Mouse (Mus musculus): Measurements from ENCODE around the gene Clptm1. TPM values are rescaled to one million over a fixed set of nuclear protein-coding genes. Genes with fewer than 3 reads are reported as not detected.

The Clptm1 gene
- total and polyA plus RNA-seq, 3 experiments = 61.7 to 74.9 (median 70.1) TPM

DNA sequence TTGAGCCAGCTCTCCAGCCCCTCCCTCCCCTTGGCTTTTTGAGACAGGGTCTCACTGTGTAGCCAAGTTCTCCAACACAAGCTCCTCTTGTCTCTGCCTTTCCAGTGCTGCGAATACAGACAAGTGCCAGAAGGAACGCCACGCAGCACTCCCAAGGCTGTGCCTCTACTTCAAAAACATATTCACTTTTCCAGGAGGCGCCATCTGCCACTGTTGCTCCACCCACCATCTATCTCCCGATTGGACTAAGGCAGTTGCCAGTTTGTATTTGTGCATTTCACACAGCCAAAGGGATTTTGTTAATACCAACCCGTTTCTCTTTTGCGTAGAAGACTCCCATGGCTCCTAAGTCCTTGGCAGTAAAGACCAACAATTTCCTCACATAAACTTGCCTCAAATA lies 44.0 kb downstream of the Clptm1 start:
- H3K36me3 ChIP-seq (ENCODE audit: control insufficient read depth, insufficient read depth, low read length) = no peaks in the 10 kb centered on the region
- intact Hi-C loops (cut with DNase I) = no loop called here
- H3K9ac ChIP-seq (ENCODE audit: low read depth, low read length) = no peak overlapping the region
- no peak for DNase-seq
- no peaks in the 10 kb centered on the region for H3K27me3 ChIP-seq (ENCODE audit: control insufficient read depth, insufficient read depth, low read length)
- no peaks in the 10 kb centered on the region for H3K4me1 ChIP-seq (ENCODE audit: control insufficient read depth, insufficient read depth, low read length)
- TF ChIP-seq POLR2A (IDR thresholded peaks at IDR 0.05; ENCODE audit: insufficient read depth, low read depth, low read length) (no peak), EP300 (IDR thresholded peaks at IDR 0.05; ENCODE audit: insufficient read depth, low read depth, low read length) (no peak), CTCF (IDR thresholded peaks at IDR 0.05) (no peak)
- WGBS = 93% methylated on average over 7 of the region's 7 CpGs
- no peaks in the 10 kb centered on the region for H3K79me2 ChIP-seq (replicated peaks; ENCODE audit: control insufficient read depth, insufficient read depth, low read length)
- H3K27ac ChIP-seq = no peak overlapping the region
- H3K4me3 ChIP-seq = no peak overlapping the region

DNA sequence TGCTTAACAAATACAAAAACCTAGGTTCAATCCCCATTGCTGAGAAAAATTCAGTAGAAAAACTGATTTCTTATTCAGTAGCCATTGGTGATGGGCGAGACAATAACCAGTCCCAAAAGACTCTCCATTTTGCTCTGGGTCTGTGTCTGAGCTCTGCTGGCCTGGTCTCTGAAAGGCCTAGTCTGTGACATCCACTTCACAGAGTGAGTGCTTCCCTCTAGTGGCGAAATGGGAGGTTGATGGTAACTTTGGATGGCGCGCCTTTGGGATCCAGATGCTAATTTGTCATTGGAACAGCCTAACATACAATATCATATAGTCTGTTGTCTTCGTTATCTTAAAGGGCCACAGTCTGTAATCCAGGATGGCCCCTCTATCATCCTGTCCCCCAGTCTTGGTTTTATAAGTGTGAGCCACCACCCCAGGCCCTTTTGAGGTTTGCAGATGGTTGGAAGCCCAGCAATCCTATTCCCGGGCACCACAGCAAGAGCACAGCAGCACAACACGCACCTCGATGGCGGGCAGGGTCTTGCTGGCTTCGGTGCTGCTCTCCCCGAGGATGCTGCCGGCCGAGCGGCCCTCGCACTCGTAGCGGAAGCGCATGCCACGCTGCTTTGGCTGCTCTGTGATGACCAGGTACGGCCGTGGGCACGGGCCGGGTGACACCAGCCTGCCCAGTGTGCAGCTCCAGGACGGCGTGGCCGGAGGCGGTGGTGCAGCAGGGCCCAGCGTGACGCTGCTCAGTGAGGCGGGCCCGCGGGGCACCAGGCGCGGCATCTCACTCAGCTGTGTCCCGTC lies 45.6 kb downstream of the Clptm1 start:
- H3K27me3 ChIP-seq (ENCODE audit: control insufficient read depth, insufficient read depth, low read length) = no peaks in the 10 kb centered on the region
- no peaks in the 10 kb centered on the region for H3K79me2 ChIP-seq (replicated peaks; ENCODE audit: control insufficient read depth, insufficient read depth, low read length)
- no peak overlapping the region for H3K4me3 ChIP-seq
- DNase-seq = peak; percentile 63 to 67
- intact Hi-C loops (cut with DNase I) = loop anchor here (1.0 to 2.0 kb wide), 3 partner anchors 28 to 214 kb away; no protein-coding TSS in a partner anchor
- no peaks in the 10 kb centered on the region for H3K4me1 ChIP-seq (ENCODE audit: control insufficient read depth, insufficient read depth, low read length)
- 0 out of 2 replicates have a peak overlapping the region, but pooled peaks have one; percentile 19 for H3K9ac ChIP-seq (ENCODE audit: low read depth, low read length)
- 0 out of 2 replicates have a peak, but pooled peaks have one; percentile 69 for TF ChIP-seq EP300 (IDR thresholded peaks at IDR 0.05; ENCODE audit: insufficient read depth, low read depth, low read length)
- TF ChIP-seq POLR2A (IDR thresholded peaks at IDR 0.05; ENCODE audit: insufficient read depth, low read depth, low read length) = no peak
- TF ChIP-seq CTCF (IDR thresholded peaks at IDR 0.05) = peak; percentile 96; the same call in 1 of the 2 replicates
- no peak overlapping the region for H3K27ac ChIP-seq
- WGBS = 27% methylated on average over 35 of the region's 35 CpGs
- no peaks in the 10 kb centered on the region for H3K36me3 ChIP-seq (ENCODE audit: control insufficient read depth, insufficient read depth, low read length)

DNA sequence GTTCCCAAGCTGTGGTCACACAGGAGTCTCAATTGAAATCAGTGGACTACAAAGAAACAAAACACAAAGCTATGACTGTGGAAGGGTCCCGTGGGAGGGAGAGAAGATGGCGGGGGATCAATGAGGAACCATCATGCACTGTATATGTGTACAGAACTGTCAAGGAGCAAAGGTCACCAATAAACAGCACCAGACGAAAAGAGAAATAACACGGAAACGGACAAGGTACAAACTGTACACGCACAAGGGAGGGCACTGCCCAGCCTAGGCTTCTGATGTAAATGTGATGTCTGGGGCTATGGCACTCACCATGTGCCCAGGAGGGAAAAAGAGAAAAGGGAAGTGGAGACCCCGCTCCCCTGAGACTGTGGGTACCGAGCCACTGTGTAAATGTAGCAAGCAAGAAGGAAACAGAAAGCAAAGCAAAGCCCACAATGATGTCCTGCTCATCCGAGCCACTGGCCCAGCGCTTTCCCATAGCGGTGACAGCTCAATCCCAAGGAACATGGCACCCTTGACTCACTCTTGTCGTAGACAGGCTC lies 49.7 kb downstream of the Clptm1 start:
- Histone ChIP-seq H3K79me2 (replicated peaks; ENCODE audit: control insufficient read depth, insufficient read depth, low read length) (no peaks in the 10 kb centered on the region), H3K27me3 (ENCODE audit: control insufficient read depth, insufficient read depth, low read length) (no peaks in the 10 kb centered on the region), H3K4me3 (no peak overlapping the region), H3K9ac (ENCODE audit: low read depth, low read length) (no peak overlapping the region), H3K27ac (no peak overlapping the region), H3K4me1 (ENCODE audit: control insufficient read depth, insufficient read depth, low read length) (no peaks in the 10 kb centered on the region), H3K36me3 (ENCODE audit: control insufficient read depth, insufficient read depth, low read length) (no peaks in the 10 kb centered on the region)
- intact Hi-C loops (cut with DNase I) = no loop called here
- DNase-seq = no peak
- WGBS = 86% methylated on average over 12 of the region's 12 CpGs
- TF ChIP-seq POLR2A (IDR thresholded peaks at IDR 0.05; ENCODE audit: insufficient read depth, low read depth, low read length) (no peak), CTCF (IDR thresholded peaks at IDR 0.05) (no peak), EP300 (IDR thresholded peaks at IDR 0.05; ENCODE audit: insufficient read depth, low read depth, low read length) (no peak)

DNA sequence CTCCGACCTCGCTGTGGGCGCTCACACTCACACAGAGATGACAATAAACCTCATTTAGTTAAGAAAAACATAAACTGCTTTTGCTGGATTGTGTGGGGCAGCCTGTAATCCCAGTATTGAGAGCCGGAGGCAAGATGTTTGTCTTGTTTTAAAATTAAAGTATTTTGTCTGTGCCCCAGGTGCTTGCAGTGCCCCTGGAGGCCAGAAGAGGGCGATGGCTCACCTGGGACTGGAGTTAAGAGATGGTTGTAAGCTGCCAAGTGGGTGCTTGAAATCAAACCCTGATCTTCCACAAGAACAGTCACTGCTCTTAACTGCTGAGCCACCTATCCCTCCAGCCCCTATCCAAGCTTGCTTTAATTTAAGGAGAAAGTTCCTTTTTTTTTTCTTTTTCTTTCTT lies 53.9 kb downstream of the Clptm1 start:
- Histone ChIP-seq H3K4me1 (ENCODE audit: control insufficient read depth, insufficient read depth, low read length) (no peaks in the 10 kb centered on the region), H3K36me3 (ENCODE audit: control insufficient read depth, insufficient read depth, low read length) (no peaks in the 10 kb centered on the region), H3K9ac (ENCODE audit: low read depth, low read length) (no peak overlapping the region), H3K27me3 (ENCODE audit: control insufficient read depth, insufficient read depth, low read length) (no peaks in the 10 kb centered on the region), H3K4me3 (no peak overlapping the region), H3K79me2 (replicated peaks; ENCODE audit: control insufficient read depth, insufficient read depth, low read length) (no peaks in the 10 kb centered on the region), H3K27ac (no peak overlapping the region)
- intact Hi-C loops (cut with DNase I) = loop anchor here (2.0 kb wide), 1 partner anchor 20 kb away; no protein-coding TSS in a partner anchor
- 83% methylated on average over 5 of the region's 5 CpGs for WGBS
- peak; percentile 44 for TF ChIP-seq CTCF (IDR thresholded peaks at IDR 0.05)
- TF ChIP-seq POLR2A (IDR thresholded peaks at IDR 0.05; ENCODE audit: insufficient read depth, low read depth, low read length) = no peak
- no peak for DNase-seq

DNA sequence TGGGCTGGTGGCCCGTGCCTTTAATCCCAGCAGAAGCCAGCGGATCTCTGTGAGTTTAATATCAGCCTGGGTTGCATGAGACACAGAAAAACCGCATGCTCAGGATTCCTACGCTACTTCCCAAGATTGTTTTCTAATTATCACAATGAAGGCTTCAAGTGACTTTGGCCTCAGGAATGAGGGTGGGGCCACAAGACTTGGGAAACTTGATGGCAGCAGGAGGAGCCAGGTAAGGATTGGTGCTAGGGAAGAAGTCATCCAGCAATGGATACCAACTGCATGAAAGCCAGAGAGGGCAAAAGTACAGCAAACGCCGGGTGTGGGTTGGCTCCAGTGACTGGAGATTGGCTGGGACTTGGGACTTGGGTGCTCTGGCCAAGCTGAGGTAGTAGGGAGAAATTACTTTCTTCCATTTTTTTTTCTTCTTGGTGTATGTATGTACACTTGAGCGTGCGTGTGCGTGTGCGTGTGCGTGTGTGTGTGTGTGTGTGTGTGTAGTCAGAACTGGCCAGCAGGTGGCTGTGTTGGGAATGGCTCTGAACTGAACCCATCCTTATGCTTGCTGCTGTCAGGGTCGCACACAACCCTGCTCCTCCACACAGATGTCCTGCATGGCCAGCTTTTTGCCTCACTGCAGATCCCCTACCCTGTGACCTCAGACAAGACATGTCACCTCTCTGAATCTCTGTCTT lies 55.0 kb downstream of the Clptm1 start:
- H3K27ac ChIP-seq = no peak overlapping the region
- TF ChIP-seq EP300 (IDR thresholded peaks at IDR 0.05; ENCODE audit: insufficient read depth, low read depth, low read length) (no peak), POLR2A (IDR thresholded peaks at IDR 0.05; ENCODE audit: insufficient read depth, low read depth, low read length) (no peak)
- no peak overlapping the region for H3K9ac ChIP-seq (ENCODE audit: low read depth, low read length)
- H3K4me3 ChIP-seq = no peak overlapping the region
- H3K79me2 ChIP-seq (replicated peaks; ENCODE audit: control insufficient read depth, insufficient read depth, low read length) = no peaks in the 10 kb centered on the region
- DNase-seq = no peak
- H3K36me3 ChIP-seq (ENCODE audit: control insufficient read depth, insufficient read depth, low read length) = no peaks in the 10 kb centered on the region
- H3K4me1 ChIP-seq (ENCODE audit: control insufficient read depth, insufficient read depth, low read length) = no peaks in the 10 kb centered on the region
- intact Hi-C loops (cut with DNase I) = loop anchor here (2.0 kb wide), 1 partner anchor 19 kb away; no protein-coding TSS in a partner anchor
- 88% methylated on average over 12 of the region's 12 CpGs for WGBS
- H3K27me3 ChIP-seq (ENCODE audit: control insufficient read depth, insufficient read depth, low read length) = no peaks in the 10 kb centered on the region
